Mouse (Mus musculus): Measurements from ENCODE around the gene Psmd8. TPM values are rescaled to one million over a fixed set of nuclear protein-coding genes. Genes with fewer than 3 reads are reported as not detected.
"Not testable (repeated sequence)": the region's sequence is repeated elsewhere in the genome, so short reads cannot be mapped to it uniquely, and the experiment has no call there.

Psmd8 gene
- total and polyA plus RNA-seq, 2 experiments from 2014 or later, result 253 to 292 TPM

GRCm38 (mm10) chr7:29213675-29214082 lies 33.2 kb upstream of the Psmd8 start, which contains the start of gene Catsperg1:
Gene Catsperg1, minus strand, starts transcription at chr7:29214035.
- Histone ChIP-seq H3K9me3 (ENCODE audit: low read length) (no peaks in the 10 kb centered on the region), H3K36me3 (ENCODE audit: insufficient read depth) (no peaks in the 10 kb centered on the region), H3K9ac (peak within 1 kb of the TSS; percentile 46; the same call in 1 of the 2 replicates), H3K27ac (ENCODE audit: low read depth, low read length) (peak within 1 kb of the TSS; percentile 35; the same call in 1 of the 2 replicates), H3K4me2 (ENCODE audit: low read depth) (peak within 1 kb of the TSS; percentile 50), H3K4me3 (ENCODE audit: low read depth, low read length) (peak within 1 kb of the TSS; percentile 12; the same call in 1 of the 2 replicates), H3K27me3 (ENCODE audit: insufficient read depth, low read length) (no peaks in the 10 kb centered on the region), H3K4me1 (ENCODE audit: insufficient read depth) (peaks cover 15% of the 10 kb centered on the region)
- DNase-seq (peak; percentile 72), ATAC-seq (peak; percentile 86)
- 5% methylated on average over 20 of the region's 20 CpGs for WGBS
- TF ChIP-seq CTCF (IDR thresholded peaks at IDR 0.05; ENCODE audit: low read depth), result no peak

DNA sequence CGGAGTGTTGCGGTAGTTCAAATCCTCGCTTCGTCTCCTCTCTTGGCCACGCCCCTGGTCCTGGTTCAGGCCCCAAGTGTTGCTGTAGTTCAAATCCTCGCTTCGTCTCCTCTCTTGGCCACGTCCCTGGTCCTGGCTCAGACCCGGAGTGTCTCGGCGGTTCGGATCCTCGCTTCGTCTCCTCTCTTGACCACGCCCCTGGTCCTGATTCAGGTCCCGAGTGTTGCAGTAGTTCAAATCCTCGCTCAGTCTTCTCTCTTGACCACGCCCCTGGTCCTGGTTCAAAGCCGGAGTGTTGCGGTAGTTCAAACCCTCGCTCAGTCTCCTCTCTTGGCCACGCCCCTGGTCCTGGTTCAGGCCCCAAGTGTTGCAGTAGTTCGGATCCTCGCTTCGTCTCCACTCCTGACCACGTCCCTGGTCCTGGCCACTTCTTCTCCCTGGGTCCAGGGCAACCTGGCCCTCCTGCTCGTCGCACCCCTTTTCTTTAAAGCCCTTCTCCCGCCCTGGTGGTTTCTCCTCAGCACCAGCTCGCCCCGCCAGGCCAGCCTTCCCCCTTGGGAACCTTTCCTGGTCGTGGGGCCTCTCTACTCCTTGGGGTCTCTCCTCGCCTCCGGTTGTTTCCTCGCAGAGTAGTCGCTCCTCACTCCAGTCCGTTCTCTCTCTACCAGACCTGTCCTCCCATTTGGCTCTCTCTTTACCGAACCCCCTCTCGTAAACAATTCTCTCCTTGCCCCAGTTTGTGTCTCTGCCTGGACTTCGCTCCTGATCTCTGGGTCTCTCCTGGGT lies 32.5 kb upstream of the Psmd8 start:
- not testable (repeated sequence) for ATAC-seq; H3K27ac ChIP-seq (ENCODE audit: low read depth, low read length)
- peak overlapping the region; percentile 46; the same call in 1 of the 2 replicates for H3K9ac ChIP-seq

DNA sequence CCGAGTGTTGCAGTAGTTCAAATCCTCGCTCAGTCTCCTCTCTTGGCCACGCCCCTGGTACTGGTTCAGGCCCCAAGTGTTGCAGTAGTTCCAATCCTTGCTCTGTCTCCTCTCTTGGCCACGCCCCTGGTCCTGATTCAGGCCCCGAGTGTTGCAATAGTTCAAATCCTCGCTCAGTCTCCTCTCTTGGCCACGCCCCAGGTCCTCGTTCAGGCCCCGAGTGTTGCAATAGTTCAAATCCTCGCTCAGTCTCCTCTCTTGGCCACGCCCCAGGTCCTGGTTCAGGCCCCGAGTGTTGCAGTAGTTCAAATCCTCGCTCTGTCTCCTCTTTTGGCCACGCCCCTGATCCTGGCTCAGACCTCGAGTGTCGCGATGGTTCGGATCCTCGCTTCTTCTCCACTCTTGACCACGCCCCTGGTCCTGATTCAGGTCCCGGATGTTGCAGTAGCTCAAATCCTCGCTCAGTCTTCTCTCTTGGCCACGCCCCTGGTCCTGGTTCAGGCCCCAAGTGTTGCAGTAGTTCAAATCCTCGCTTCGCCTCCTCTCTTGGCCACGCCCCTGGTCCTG lies 31.8 kb upstream of the Psmd8 start:
- Histone ChIP-seq H3K4me1 (ENCODE audit: insufficient read depth) (peaks cover 15% of the 10 kb centered on the region), H3K4me3 (ENCODE audit: low read depth, low read length) (peak overlapping the region; percentile 27; the same call in 1 of the 2 replicates), H3K27ac (ENCODE audit: low read depth, low read length) (no peak overlapping the region), H3K9ac (no peak overlapping the region), H3K36me3 (ENCODE audit: insufficient read depth) (no peaks in the 10 kb centered on the region), H3K27me3 (ENCODE audit: insufficient read depth, low read length) (no peaks in the 10 kb centered on the region), H3K4me2 (ENCODE audit: low read depth) (peak overlapping the region; percentile 50), H3K9me3 (ENCODE audit: low read length) (no peaks in the 10 kb centered on the region)
- DNase-seq (no peak), ATAC-seq (no peak)
- 15% methylated on average over 26 of the region's 26 CpGs for WGBS
- TF ChIP-seq CTCF (IDR thresholded peaks at IDR 0.05; ENCODE audit: low read depth), result no peak

More for the DNA sequence above, 32.5 kb upstream of the Psmd8 start:
- not testable (repeated sequence) for H3K27me3 ChIP-seq (ENCODE audit: insufficient read depth, low read length); H3K36me3 ChIP-seq (ENCODE audit: insufficient read depth); DNase-seq; H3K9me3 ChIP-seq (ENCODE audit: low read length)
- peaks cover 15% of the 10 kb centered on the region for H3K4me1 ChIP-seq (ENCODE audit: insufficient read depth)
- WGBS, result 20% methylated on average over 40 of the region's 40 CpGs
- H3K4me3 ChIP-seq (ENCODE audit: low read depth, low read length), result peak overlapping the region; percentile 12; the same call in 1 of the 2 replicates
- H3K4me2 ChIP-seq (ENCODE audit: low read depth), result peak overlapping the region; percentile 50

DNA sequence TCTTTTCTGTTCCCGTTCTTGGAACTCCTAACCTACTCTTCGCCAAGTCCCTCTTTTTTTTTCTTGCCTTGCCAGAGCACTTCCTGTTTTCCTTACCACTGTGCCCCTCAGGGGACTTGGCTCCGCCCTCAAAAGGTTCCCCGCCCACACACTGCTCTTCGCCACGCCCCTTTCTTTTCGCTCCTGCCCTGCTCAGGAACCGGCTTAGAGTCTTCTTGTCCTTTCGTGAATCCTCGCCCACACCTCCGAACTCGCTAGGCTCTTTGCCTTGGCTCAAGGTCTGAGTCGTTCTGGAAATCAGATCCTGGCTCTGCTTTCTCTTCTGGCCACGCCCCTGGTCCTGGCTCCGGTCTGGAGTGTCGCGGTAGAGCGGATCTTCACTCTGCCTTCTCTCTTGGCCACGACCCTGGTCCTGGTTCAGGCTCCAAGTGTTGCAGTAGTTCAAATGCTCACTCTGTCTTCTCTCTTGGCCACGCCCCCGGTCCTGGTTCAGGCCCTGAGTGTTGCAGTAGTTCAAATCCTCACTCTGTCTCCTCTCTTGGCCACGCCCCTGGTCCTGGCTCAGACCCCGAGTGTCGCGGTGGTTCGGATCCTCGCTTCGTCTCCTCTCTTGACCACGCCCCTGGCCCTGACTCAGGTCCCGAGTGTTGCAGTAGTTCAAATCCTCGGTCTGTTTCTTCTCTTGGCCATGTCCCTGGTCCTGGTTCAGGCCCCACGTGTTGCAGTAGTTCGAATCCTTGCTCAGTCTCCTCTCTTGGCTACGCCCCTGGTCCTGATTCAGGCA lies 31.1 kb upstream of the Psmd8 start:
- peak; percentile 36; the same call in 1 of the 2 replicates for ATAC-seq
- Histone ChIP-seq H3K4me2 (ENCODE audit: low read depth) (peak overlapping the region; percentile 50), H3K27me3 (ENCODE audit: insufficient read depth, low read length) (no peaks in the 10 kb centered on the region), H3K4me3 (ENCODE audit: low read depth, low read length) (peak overlapping the region; percentile 27), H3K4me1 (ENCODE audit: insufficient read depth) (peaks cover 15% of the 10 kb centered on the region), H3K9ac (no peak overlapping the region), H3K27ac (ENCODE audit: low read depth, low read length) (no peak overlapping the region), H3K9me3 (ENCODE audit: low read length) (no peaks in the 10 kb centered on the region), H3K36me3 (ENCODE audit: insufficient read depth) (no peaks in the 10 kb centered on the region)
- 7% methylated on average over 34 of the region's 34 CpGs for WGBS
- DNase-seq, result peak; percentile 55
- no peak for TF ChIP-seq CTCF (IDR thresholded peaks at IDR 0.05; ENCODE audit: low read depth)

DNA sequence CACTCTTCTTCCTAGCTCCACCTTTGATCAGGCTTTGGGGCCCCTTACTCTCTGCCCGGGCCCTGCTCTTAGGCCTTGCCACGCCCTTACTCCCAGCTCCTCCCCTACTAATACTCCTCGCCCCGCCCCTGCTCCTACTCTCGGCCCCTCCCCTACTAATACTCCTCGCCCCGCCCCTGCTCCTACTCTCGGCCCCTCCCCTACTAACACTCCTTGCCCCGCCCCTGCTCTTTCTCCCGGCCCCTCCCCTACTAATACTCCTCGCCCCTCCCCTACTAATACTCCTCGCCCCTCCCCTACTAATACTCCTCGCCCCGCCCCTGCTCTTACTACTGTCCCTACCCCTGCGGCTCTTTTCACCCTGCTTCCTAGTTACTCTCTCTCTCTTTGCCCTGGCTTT lies 30.5 kb upstream of the Psmd8 start:
- DNase-seq; H3K9me3 ChIP-seq (ENCODE audit: low read length): not testable (repeated sequence)
- 28% methylated on average over 15 of the region's 15 CpGs for WGBS

GRCm38 (mm10) chr7:29202577-29202976 lies 22.1 kb upstream of the Psmd8 start:
- no peak overlapping the region for H3K4me2 ChIP-seq (ENCODE audit: low read depth)
- H3K27ac ChIP-seq (ENCODE audit: low read depth, low read length), result no peak overlapping the region
- no peak for ATAC-seq
- DNase-seq, result no peak
- H3K4me3 ChIP-seq (ENCODE audit: low read depth, low read length), result no peak overlapping the region
- no peak overlapping the region for H3K9ac ChIP-seq
- no peaks in the 10 kb centered on the region for H3K9me3 ChIP-seq (ENCODE audit: low read length)
- no peak for TF ChIP-seq CTCF (IDR thresholded peaks at IDR 0.05; ENCODE audit: low read depth)
- H3K36me3 ChIP-seq (ENCODE audit: insufficient read depth), result no peaks in the 10 kb centered on the region
- no peaks in the 10 kb centered on the region for H3K4me1 ChIP-seq (ENCODE audit: insufficient read depth)
- H3K27me3 ChIP-seq (ENCODE audit: insufficient read depth, low read length), result no peaks in the 10 kb centered on the region
- WGBS, result 84% methylated on average over 6 of the region's 6 CpGs

More for the DNA sequence above, 30.5 kb upstream of the Psmd8 start:
- H3K36me3 ChIP-seq (ENCODE audit: insufficient read depth); H3K9ac ChIP-seq; H3K27ac ChIP-seq (ENCODE audit: low read depth, low read length); H3K27me3 ChIP-seq (ENCODE audit: insufficient read depth, low read length): not testable (repeated sequence)
- ATAC-seq, result 0 out of 2 replicates have a peak, but pooled peaks have one; percentile 7
- Histone ChIP-seq H3K4me3 (ENCODE audit: low read depth, low read length) (peak overlapping the region; percentile 27), H3K4me2 (ENCODE audit: low read depth) (peak overlapping the region; percentile 50), H3K4me1 (ENCODE audit: insufficient read depth) (peaks cover 15% of the 10 kb centered on the region)

DNA sequence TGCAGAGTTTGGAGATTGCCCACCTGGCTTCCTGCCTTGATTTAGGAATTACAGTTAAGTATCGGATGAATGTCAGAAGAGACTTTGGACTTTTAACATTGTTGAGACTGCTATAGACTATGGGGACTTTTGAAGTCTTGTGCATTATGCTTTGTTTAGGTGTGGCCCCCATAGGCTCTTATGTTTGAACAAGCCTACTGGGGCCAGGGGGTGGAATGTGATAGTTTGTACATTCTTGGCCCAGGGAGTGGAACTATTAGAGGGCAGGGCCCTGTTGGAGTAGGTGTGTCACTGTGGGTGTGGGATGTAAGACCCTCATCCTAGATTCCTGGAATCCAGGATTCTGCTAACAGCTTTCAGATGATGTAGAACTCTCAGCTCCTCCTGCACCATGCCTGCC lies 13.7 kb upstream of the Psmd8 start:
- not testable (repeated sequence) for H3K27ac ChIP-seq (ENCODE audit: low read depth, low read length); H3K4me3 ChIP-seq (ENCODE audit: low read depth, low read length); H3K36me3 ChIP-seq (ENCODE audit: insufficient read depth); H3K4me2 ChIP-seq (ENCODE audit: low read depth); H3K9me3 ChIP-seq (ENCODE audit: low read length); ATAC-seq; H3K9ac ChIP-seq; H3K4me1 ChIP-seq (ENCODE audit: insufficient read depth); DNase-seq; H3K27me3 ChIP-seq (ENCODE audit: insufficient read depth, low read length)
- WGBS, result 88% methylated on average over 1 of the region's 1 CpGs

- DNase-seq; H3K4me3 ChIP-seq (ENCODE audit: low read depth, low read length); H3K4me2 ChIP-seq (ENCODE audit: low read depth); H3K9me3 ChIP-seq (ENCODE audit: low read length); ATAC-seq; H3K9ac ChIP-seq; H3K36me3 ChIP-seq (ENCODE audit: insufficient read depth); H3K27ac ChIP-seq (ENCODE audit: low read depth, low read length); H3K27me3 ChIP-seq (ENCODE audit: insufficient read depth, low read length): not testable (repeated sequence)
- 73% methylated on average over 4 of the region's 4 CpGs for WGBS
- peaks cover 10% of the 10 kb centered on the region for H3K4me1 ChIP-seq (ENCODE audit: insufficient read depth)
Observed at GRCm38 (mm10) chr7:29181323-29181722, 822 bp upstream of the Psmd8 start.
